Mouse (Mus musculus): ENCODE data around the gene 7530416G11Rik.
A peak's percentile ranks its signal among the peaks of the same experiment; 100 is the strongest.

The 7530416G11Rik gene

GRCm38 (mm10) chr15:85479919-85480318 is 23.1 kb downstream of the 7530416G11Rik start:
- no peak for DNase-seq (ENCODE audit: low read depth)

DNA sequence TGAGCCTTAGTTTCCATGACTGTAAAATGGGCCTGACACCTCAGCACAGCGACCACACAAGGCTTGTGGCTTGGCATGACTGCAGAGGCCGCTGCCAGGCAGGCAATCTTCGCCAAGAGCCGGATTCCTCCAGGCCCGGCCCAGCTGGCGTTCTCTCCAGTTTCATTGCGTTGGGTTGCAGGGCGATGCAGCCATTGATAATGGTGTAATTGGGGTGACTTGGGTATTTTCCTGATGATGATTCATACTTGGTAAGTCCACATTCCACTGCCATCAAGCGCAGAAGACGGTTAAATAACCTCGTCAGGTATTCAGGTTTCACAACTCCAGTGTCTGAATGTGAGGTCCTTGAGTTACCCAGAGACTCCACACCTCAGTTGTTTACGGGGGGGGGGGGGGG is 23.7 kb downstream of the 7530416G11Rik start:
- no peak for DNase-seq (ENCODE audit: low read depth)

GRCm38 (mm10) chr15:85477584-85477983 is 25.4 kb downstream of the 7530416G11Rik start:
- DNase-seq (ENCODE audit: low read depth) = peak; percentile 52

- DNase-seq (ENCODE audit: low read depth) = no peak
Measured at GRCm38 (mm10) chr15:85474697-85475096, 28.3 kb downstream of the 7530416G11Rik start.

GRCm38 (mm10) chr15:85469401-85469800 is 33.6 kb downstream of the 7530416G11Rik start:
- no peak for DNase-seq (ENCODE audit: low read depth)

- no peak for DNase-seq (ENCODE audit: low read depth)
Measured at GRCm38 (mm10) chr15:85466456-85467067, 36.5 kb downstream of the 7530416G11Rik start.

- no peak for DNase-seq (ENCODE audit: low read depth)
Measured at GRCm38 (mm10) chr15:85464823-85465565, 38.0 kb downstream of the 7530416G11Rik start.

- no peak for DNase-seq (ENCODE audit: low read depth)
Measured at GRCm38 (mm10) chr15:85464190-85464589, 38.8 kb downstream of the 7530416G11Rik start.

- DNase-seq (ENCODE audit: low read depth) = no peak
Measured at GRCm38 (mm10) chr15:85463027-85463790, 39.8 kb downstream of the 7530416G11Rik start.

- no peak for DNase-seq (ENCODE audit: low read depth)
Measured at GRCm38 (mm10) chr15:85462138-85462537, 40.9 kb downstream of the 7530416G11Rik start.

DNA sequence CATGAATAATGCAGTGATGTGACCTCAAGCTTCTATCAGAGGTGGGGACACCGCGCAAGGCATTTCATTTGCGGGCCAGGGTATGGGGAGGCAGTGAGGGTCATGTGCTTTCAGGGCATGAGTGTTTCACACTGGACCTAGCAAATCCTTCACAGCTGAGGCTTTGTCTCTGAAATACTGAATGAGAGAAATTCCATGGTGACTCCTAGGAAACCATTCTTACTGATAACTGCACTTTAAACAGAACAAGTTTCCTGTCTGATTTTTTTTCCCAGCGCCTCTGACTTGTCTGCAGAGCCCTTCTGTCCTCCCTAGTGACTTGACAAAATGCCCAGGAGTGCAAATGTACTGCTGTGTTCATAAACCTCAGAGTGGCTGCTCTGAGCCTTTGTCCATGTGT is 41.5 kb downstream of the 7530416G11Rik start:
- no peak for DNase-seq (ENCODE audit: low read depth)

DNA sequence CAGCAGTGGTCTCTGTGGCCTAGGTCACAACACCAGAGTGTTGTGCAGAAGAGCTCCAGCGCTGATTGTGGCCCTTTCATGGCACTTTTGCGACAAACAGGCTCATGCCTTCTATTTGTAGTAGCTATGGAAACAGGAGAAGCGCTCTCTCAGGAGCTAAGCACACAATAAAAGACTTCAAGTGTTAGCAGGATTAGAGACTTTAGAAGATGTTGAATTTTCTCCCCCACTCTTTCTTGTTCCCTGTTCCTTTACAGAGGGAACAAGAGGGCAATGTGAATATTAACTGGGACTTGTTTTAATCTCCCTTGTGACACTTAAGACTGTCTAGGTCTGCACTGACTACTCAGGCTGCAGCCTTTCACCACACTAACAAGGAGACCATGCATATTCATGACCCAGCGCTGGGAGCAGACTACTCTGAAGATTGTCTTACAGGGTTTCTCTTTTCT is 44.4 kb downstream of the 7530416G11Rik start:
- DNase-seq (ENCODE audit: low read depth) = no peak

GRCm38 (mm10) chr15:85457838-85458237 is 45.2 kb downstream of the 7530416G11Rik start:
- no peak for DNase-seq (ENCODE audit: low read depth)

GRCm38 (mm10) chr15:85456891-85457290 is 46.1 kb downstream of the 7530416G11Rik start:
- DNase-seq (ENCODE audit: low read depth) = no peak

DNA sequence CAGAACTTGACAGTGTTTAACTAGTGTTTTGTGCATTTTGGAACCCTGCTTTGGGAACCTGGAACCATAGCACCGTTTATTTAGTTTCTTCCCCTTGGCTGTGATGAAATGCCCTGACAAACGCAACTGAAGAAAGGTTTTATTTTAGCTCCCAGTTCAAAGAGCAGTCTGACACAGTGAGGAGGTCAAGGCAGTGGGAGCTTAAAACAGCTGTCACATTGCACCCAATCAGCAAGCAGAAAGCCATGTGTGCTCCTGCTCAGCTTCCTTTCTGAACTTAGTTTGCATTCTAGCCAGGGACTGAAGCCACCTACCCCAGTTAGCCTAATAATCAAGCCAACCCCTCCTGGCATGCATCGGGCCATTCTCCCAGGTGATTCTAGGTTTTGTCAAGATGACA is 56.4 kb downstream of the 7530416G11Rik start:
- DNase-seq (ENCODE audit: low read depth) = no peak
